Mouse (Mus musculus) Patski (cell line): ENCODE results near the gene Tmem30c. TPM values are rescaled to one million over a fixed set of nuclear protein-coding genes. Genes with fewer than 3 reads are reported as not detected.

ENCODE experiments used
- ATAC-seq: fragments of 100-300 bp; one replicate; pipeline ENCODE4 v1.8.0; 2021
- CTCF ChIA-PET: fragments of 350-600 bp; sonication (Branson Sonifier 250); formaldehyde crosslinking; loops from one replicate; lab custom pipeline; 2022; ENCODE audit warnings: inconsistent platforms; lab: Charles Lee
- POLR2A ChIA-PET: fragments of 350-600 bp; sonication (Branson Sonifier 250); formaldehyde crosslinking; loops from one replicate; lab custom pipeline; 2022; ENCODE audit warnings: antibody characterized with exemption, inconsistent platforms; lab: Charles Lee
- DNase-seq: peaks from one replicate; pipeline ENCODE4 v3.0.0-alpha.2; 2011; ENCODE audit warnings: low read depth, low spot score
- H3K27me3 ChIP-seq: fragments of 371-371 bp; one replicate; pipeline ENCODE4 v1.5.1; 2021
- CTCF ChIP-seq: fragments of 100-300 bp; IDR thresholded peaks from one replicate; pipeline ENCODE4 v1.5.1; 2021
- in situ Hi-C: fragments of 300-500 bp; cut with MboI; formaldehyde crosslinking; loops from 3 replicates; pipeline ENCODE4 v1.11.1; 2018; ENCODE audit warnings: low pct_unique_long_range_greater_than_20kb, mixed read lengths
- polyA plus RNA-seq: library from polyadenylated mRNA; unstranded; gene quantifications from one replicate; pipeline ENCODE4 v1.2.3, GENCODE M21; 2021

Tmem30c gene
- polyA plus RNA-seq, 1 experiment from 2014 or later: not detected

DNA sequence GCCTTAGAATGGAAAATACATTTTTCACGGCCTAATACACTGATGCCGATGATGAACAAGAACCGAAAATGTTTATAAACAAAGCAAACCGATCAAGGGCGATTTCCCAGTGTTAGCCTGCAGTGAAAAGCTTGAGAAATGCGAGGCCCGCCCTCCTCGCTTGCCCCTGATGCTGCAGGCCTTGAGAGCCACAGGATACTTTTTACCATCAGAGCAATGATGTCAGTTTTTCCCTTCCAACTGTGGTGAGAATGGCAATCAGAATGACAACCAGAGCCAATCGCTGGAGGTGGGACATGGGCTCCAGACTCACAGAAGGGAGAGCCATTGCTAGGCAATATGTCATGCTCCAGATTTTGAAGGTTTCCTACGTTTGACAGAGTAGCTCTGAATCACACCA lies 32.5 kb downstream of the Tmem30c start:
- in situ Hi-C loops: no loop called here
- ChIA-PET POLR2A (no interaction called here), CTCF (interaction anchor here (0.9 to 1.4 kb wide), 2 partner anchors 8 to 14 kb away, joined by 3 to 5 read pairs; no protein-coding TSS in a partner anchor)
- no peaks in the 10 kb centered on the region for H3K27me3 ChIP-seq
- no peak for TF ChIP-seq CTCF
- ATAC-seq: no peak
- no peak for DNase-seq

DNA sequence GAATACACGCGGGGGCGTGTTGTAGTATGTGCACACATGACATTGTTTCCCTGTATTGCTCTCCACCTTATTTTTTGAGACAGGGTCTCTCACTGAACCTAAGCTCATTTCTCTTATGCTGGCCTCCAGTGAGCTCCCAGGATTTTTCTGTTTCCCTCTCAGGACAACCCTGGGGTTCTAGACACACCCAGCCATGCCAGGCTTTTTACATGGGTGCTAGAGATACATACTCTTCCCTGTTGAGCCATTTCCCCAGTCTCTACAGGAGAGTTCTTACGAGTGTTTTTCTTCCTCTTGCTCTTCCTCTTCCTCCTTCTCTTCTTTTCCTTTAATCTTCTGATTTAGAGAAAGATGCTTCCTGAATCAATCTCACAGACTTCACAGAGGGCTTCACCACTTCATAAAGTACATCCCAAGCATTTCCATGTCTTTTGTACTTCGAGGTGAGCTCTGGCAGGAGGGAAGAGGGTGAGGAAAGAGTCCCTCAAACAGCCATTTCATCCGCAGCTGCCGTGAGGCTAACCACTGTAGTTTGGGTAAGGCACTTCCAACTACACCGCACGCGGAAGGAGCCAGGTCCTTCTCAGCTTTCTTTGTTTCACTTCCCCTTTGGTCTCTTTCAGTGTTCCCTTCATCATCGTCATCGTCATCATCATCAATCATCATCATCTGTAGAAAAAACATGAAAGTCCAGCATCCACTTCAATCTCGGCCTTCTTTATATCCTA lies 33.1 kb downstream of the Tmem30c start:
- POLR2A ChIA-PET: no interaction called here
- TF ChIP-seq CTCF: no peak
- DNase-seq (no peak), ATAC-seq (no peak)
- CTCF ChIA-PET: interaction anchor here (0.9 to 1.7 kb wide), 3 partner anchors 9 to 16 kb away, joined by 3 to 5 read pairs (median 4); no protein-coding TSS in a partner anchor
- H3K27me3 ChIP-seq: no peaks in the 10 kb centered on the region
- in situ Hi-C loops: no loop called here

DNA sequence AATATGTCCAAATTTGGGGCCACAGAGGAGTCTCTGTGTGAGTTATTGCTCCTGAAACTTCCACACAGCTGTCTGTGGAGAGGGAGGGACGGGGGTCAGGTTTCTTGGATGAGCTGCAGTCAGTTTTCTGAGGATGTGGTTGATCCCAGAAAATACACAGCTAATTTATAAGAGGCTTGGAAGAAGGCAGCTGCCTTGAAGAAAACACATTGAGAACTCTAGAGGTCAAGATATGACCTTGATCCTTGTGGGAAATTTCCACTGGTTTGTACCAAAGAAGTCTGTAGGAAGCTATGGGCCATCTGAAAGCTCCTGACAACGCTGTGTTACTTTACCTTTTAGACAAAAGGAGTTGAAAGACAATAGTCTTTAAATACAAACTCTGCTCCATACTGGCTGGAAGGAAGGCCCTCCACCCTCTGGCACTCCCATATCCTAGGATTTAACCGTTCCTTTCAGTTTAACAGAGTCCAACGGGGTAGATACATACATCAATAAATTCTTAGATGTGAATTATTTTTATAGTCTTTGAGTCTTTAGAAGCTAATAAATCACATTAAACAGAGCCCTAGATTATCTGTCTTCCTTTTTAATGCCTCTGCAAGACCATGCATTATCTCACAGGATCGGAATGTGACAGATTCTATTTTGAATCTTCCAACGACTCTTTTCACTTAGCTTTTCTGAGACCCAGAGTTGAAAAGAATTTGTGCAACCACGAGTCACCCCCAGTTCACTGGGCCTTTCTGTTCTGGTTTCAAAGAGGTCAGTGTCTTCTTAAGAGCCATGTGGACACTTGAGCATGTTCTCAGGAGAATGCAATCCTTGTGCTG lies 40.9 kb downstream of the Tmem30c start:
- ChIA-PET CTCF (interaction anchor here (0.7 to 1.6 kb wide), 4 partner anchors 9 to 342 kb away, joined by 3 to 7 read pairs (median 5); no protein-coding TSS in a partner anchor), POLR2A (no interaction called here)
- H3K27me3 ChIP-seq: no peaks in the 10 kb centered on the region
- ATAC-seq (peak; percentile 82), DNase-seq (peak; percentile 54)
- TF ChIP-seq CTCF: no peak
- in situ Hi-C loops: no loop called here

DNA sequence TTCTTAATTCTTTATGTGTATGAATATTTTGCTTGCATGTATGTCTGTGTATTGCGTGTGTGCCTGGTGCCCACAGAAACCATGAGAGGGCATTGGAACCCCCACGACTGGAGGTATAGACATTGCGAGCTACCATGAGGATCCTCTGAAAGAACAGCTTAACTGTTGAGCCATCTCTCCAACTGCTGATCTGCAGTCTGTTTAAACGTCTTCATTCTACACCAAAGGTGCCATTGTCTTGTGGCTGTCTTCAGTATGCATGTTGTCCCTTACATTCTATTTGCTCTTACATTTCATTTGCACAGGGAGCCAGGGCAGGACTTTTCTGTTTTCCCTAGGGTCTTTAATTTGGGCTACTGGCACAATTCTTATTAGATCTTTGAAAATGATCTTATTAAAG lies 41.7 kb downstream of the Tmem30c start:
- ChIA-PET CTCF (interaction anchor here (1.6 kb wide), 1 partner anchor 343 kb away, joined by 7 read pairs; no protein-coding TSS in a partner anchor), POLR2A (no interaction called here)
- no peak for TF ChIP-seq CTCF
- DNase-seq (no peak), ATAC-seq (no peak)
- H3K27me3 ChIP-seq: no peaks in the 10 kb centered on the region
- in situ Hi-C loops: no loop called here

DNA sequence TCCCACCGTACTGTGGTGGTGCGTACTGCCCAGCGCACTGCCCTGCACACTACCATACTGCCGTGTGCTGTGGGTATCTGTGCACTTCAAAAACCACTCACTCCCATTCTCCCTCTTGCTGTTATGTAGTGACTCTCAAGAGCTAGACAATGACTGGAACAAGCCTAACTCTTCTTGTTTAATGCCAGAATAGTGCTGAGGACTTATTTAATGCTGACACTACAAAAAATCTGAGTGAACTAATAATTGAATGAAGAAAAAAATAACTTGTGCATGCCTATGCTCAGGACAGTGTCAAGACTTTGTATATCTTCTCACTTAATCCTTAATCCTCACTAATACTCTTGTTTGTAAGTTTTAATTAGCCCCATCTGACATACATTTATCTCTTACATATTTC lies 45.2 kb downstream of the Tmem30c start:
- POLR2A ChIA-PET: interaction anchor here (0.6 kb wide), 1 partner anchor 1156 kb away, joined by 3 read pairs; no protein-coding TSS in a partner anchor
- DNase-seq (no peak), ATAC-seq (no peak)
- CTCF ChIA-PET: interaction anchor here (5.8 kb wide), 1 partner anchor 151 kb away, joined by 82 read pairs; no protein-coding TSS in a partner anchor
- H3K27me3 ChIP-seq: no peaks in the 10 kb centered on the region
- TF ChIP-seq CTCF: no peak
- in situ Hi-C loops: loop anchor here (5.0 to 25.0 kb wide), 3 partner anchors 150 to 1040 kb away; partner anchors contain the start of gene Cmss1

DNA sequence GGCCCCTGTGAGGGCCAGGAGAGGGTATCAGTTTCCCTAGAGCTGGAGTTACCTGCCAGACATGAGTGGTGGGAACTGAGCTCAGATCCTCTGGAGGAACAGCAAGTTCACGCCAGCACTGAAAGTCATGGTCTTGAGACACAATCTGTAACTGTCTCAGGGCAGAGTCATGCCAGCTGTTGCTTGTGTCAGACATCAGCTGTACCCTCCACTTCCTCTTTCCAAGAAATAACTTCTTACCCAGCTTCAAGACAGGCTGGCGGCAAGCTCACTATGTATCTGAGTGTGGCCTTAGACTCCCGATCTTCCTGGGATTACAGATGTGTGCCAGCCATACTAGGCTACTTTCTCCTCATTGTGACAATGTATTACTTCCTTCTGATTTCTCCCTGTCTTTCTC lies 46.1 kb downstream of the Tmem30c start:
- POLR2A ChIA-PET: no interaction called here
- DNase-seq: no peak
- H3K27me3 ChIP-seq: no peaks in the 10 kb centered on the region
- TF ChIP-seq CTCF: no peak
- in situ Hi-C loops: loop anchor here (5.0 to 25.0 kb wide), 3 partner anchors 151 to 1041 kb away; partner anchors contain the start of gene Cmss1
- no peak for ATAC-seq
- CTCF ChIA-PET: interaction anchor here (1.3 to 5.8 kb wide), 2 partner anchors 152 to 347 kb away, joined by 6 to 82 read pairs; no protein-coding TSS in a partner anchor

DNA sequence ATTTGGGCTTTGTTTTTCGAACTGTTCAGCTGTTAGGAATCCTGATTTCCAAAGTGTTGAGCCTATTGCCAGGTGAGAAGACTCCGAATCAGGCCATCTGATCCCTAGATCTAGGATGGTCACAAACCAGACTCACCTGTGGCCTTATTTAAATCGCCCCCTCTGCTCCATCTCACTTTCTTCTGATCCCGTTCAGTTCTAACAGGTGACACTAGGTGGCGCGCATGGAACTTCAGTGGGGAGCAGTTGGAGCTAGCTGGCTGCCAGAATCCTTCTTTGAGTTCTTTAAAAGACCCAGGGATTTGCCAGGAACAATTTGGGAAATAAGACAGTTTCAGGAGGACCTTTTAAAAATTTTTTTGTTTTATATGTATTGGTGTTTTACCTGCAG lies 48.8 kb downstream of the Tmem30c start:
- no peaks in the 10 kb centered on the region for H3K27me3 ChIP-seq
- in situ Hi-C loops: loop anchor here (5.0 to 25.0 kb wide), 3 partner anchors 333 to 1043 kb away; partner anchors contain the start of gene Cmss1
- ATAC-seq (peak; percentile 62), DNase-seq (no peak)
- ChIA-PET CTCF (interaction anchor here (1.0 to 5.8 kb wide), 28 partner anchors 12 to 369 kb away, joined by 3 to 82 read pairs (median 4); partner anchors contain the start of gene Tbc1d23), POLR2A (interaction anchor here (0.6 kb wide), 1 partner anchor 291 kb away, joined by 4 read pairs; no protein-coding TSS in a partner anchor)
- peak; percentile 81 for TF ChIP-seq CTCF

DNA sequence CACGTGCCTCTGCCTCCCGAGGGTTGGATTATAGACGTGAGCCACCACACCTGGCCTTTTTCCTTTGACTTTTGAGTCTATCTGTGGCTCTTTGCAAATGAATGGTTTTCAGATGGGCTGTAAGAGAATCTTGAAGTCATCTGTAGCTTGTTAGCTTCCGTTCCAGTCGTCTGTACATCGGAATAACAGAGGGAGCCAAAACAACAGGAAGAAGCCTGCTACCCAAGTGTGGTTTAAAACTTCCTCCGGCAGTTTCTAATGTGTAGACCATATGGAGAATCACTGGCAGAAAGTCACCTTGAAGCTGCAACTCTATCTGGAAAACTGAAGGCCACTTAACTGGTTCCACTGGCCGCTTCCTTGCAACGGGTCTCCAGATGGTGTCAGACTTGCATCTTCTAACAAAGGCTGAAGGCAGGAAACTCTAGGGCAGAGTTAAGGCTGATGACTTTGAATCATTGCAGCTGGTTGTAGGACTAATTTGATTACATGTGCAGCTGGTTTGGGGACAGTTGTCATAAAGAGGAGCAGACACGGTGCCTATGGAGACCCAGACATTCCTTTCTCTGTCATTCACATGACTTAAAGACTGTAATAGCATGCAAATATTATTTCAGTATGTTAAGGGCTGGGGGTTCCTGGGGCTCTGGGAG lies 49.3 kb downstream of the Tmem30c start:
- no peak for DNase-seq
- peak; percentile 35 for TF ChIP-seq CTCF
- peak; percentile 78 for ATAC-seq
- in situ Hi-C loops: loop anchor here (5.0 to 25.0 kb wide), 3 partner anchors 334 to 1044 kb away; partner anchors contain the start of gene Cmss1
- POLR2A ChIA-PET: interaction anchor here (0.6 kb wide), 1 partner anchor 291 kb away, joined by 4 read pairs; no protein-coding TSS in a partner anchor
- CTCF ChIA-PET: interaction anchor here (1.0 to 5.8 kb wide), 27 partner anchors 8 to 369 kb away, joined by 3 to 82 read pairs (median 4); partner anchors contain the start of gene Tbc1d23
- H3K27me3 ChIP-seq: no peaks in the 10 kb centered on the region

DNA sequence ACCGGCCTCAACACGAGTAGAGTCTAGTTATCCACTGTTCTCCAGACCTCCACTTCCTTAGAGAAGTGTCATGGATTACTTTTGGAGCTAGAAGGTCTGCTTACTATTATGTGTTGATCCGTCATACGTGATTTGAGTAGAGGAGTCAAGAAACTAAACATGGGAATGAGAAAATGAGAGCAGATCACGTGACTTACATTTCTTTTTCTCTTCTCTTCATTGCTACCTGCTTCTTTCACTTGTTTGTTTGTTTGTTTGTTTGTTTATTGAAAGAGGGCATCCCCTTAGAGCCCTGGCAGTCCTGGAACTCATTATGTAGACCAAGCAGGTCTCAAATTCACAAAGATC lies 49.8 kb downstream of the Tmem30c start:
- no peak for DNase-seq
- in situ Hi-C loops: loop anchor here (5.0 to 25.0 kb wide), 3 partner anchors 334 to 1044 kb away; partner anchors contain the start of gene Cmss1
- CTCF ChIA-PET: interaction anchor here (1.0 to 5.8 kb wide), 19 partner anchors 9 to 370 kb away, joined by 3 to 82 read pairs (median 4); partner anchors contain the start of gene Tbc1d23
- TF ChIP-seq CTCF: no peak
- no peaks in the 10 kb centered on the region for H3K27me3 ChIP-seq
- POLR2A ChIA-PET: no interaction called here
- no peak for ATAC-seq
